Mouse (Mus musculus) kidney, embryonic 15.5 days (tissue): ENCODE data around the gene Vrk3. TPM values are rescaled to one million over a fixed set of nuclear protein-coding genes. Genes with fewer than 3 reads are reported as not detected.
A peak's percentile ranks its signal among the peaks of the same experiment; 100 is the strongest.
"Not testable (repeated sequence)": the region's sequence is repeated elsewhere in the genome, so short reads cannot be mapped to it uniquely, and the experiment has no call there.

ENCODE experiments used
- ATAC-seq: fragments of 200-750 bp; cut with Nextera tagmentation; replicated peaks from 2 replicates; pipeline ENCODE4 v1.8.0; 2017; ENCODE audit warnings: moderate TSS enrichment; ENCODE audit not compliant: low FRiP score
- H3K27ac ChIP-seq: fragments of 300-500 bp; sonication (generic); 2 replicates; pipeline ENCODE4 v1.5.1; 2015; ENCODE audit warnings: mild to moderate bottlenecking, inconsistent platforms
- H3K27me3 ChIP-seq: fragments of 300-500 bp; sonication (generic); 2 replicates; pipeline ENCODE4 v1.6.1; 2015; ENCODE audit warnings: inconsistent platforms
- H3K36me3 ChIP-seq: fragments of 300-500 bp; sonication (generic); 2 replicates; pipeline ENCODE4 v1.6.1; 2015; ENCODE audit warnings: inconsistent platforms
- H3K4me1 ChIP-seq: fragments of 300-500 bp; sonication (generic); 2 replicates; pipeline ENCODE4 v1.6.1; 2015; ENCODE audit warnings: inconsistent platforms
- H3K4me2 ChIP-seq: fragments of 300-500 bp; sonication (generic); 2 replicates; pipeline ENCODE4 v1.6.1; 2015; ENCODE audit warnings: moderate library complexity, mild to moderate bottlenecking, inconsistent platforms
- H3K4me3 ChIP-seq: fragments of 300-500 bp; sonication (generic); replicated peaks from 2 replicates; pipeline ENCODE4 v1.5.1; 2015; ENCODE audit warnings: mild to moderate bottlenecking, inconsistent platforms
- H3K9ac ChIP-seq: fragments of 300-500 bp; sonication (generic); 2 replicates; pipeline ENCODE4 v1.6.1; 2015; ENCODE audit warnings: mild to moderate bottlenecking, inconsistent platforms
- H3K9me3 ChIP-seq: fragments of 300-500 bp; sonication (generic); replicated peaks from 2 replicates; pipeline ENCODE4 v1.6.1; 2016; ENCODE audit warnings: inconsistent platforms
- WGBS: fragments of 180-500 bp; shearing (Covaris S2); methylation state at CpG from one replicate; pipeline ENCODE4 v1.1.7; 2015; ENCODE audit warnings: mixed read lengths; 5-methylcytosine and 5-hydroxymethylcytosine counted together
- polyA plus RNA-seq: library from polyadenylated mRNA; unstranded; fragments of >200 nt; fragmentation: Nextera tagmentation; extraction: Ambion mirVana; gene quantifications from 2 replicates; pipeline ENCODE4 v1.2.1, GENCODE M21; 2015

Gene Vrk3
- polyA plus RNA-seq, 1 experiment from 2014 or later: 47.8 TPM

DNA sequence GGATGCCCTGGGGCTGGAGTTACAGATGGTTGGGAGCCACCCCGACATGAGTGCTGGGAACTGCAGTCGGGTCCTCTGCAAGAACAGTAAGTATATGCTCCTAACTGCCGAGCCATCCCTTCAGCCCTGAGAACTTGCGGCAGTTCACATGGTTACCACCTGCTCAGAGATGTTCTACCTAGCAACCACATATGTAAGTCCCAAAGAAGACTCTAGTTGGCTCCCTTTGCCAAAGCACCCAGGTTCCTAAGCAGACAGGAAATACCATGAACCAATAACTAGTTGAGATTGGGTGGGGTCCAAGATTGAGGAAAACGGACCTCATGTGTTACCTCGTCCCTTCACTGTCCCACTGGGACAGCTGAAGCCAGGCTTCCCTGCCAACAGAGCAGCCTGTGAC lies 21.9 kb upstream of the Vrk3 start:
- 74% methylated on average over 6 of the region's 6 CpGs for WGBS
- H3K4me3 ChIP-seq: no peak overlapping the region

DNA sequence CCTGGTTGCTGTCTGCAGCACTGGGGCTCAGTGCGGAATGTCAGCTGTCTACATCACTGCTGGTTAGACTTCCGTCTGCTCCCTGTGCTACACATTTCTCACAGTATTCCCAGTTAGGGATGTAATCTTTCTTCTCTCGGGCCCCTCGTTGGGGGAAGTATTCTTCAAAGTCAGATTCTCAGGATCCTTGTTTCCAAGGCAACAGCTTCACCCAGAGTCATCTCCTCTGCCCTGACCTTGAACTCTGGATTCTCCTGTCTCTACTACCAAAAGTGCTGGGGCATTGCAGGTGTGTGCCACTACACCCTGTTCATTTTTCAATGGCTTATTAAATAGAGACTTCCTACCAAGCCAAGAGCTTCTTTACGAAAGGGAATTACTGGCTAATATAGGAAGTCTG lies 21.1 kb upstream of the Vrk3 start:
- 58% methylated on average over 5 of the region's 5 CpGs for WGBS

More for the DNA sequence above, 21.9 kb upstream of the Vrk3 start:
- H3K4me2 ChIP-seq: no peak overlapping the region
- ATAC-seq: no peak
- H3K27me3 ChIP-seq: no peaks in the 10 kb centered on the region
- H3K27ac ChIP-seq: no peak overlapping the region
- no peaks in the 10 kb centered on the region; the same call in 1 of the 2 replicates for H3K9me3 ChIP-seq
- H3K9ac ChIP-seq: no peak overlapping the region
- H3K4me1 ChIP-seq: no peaks in the 10 kb centered on the region
- H3K36me3 ChIP-seq: no peaks in the 10 kb centered on the region

GRCm38 (mm10) chr7:44728082-44728975 lies 19.9 kb upstream of the Vrk3 start:
- no peak overlapping the region for H3K27ac ChIP-seq
- WGBS: 90% methylated on average over 11 of the region's 11 CpGs

More for the DNA sequence above, 21.1 kb upstream of the Vrk3 start:
- H3K9me3 ChIP-seq: no peaks in the 10 kb centered on the region; the same call in 1 of the 2 replicates
- no peak overlapping the region for H3K4me2 ChIP-seq
- no peak overlapping the region for H3K4me3 ChIP-seq
- peaks cover 4% of the 10 kb centered on the region; the same call in 1 of the 2 replicates for H3K36me3 ChIP-seq
- H3K4me1 ChIP-seq: no peaks in the 10 kb centered on the region
- H3K9ac ChIP-seq: no peak overlapping the region
- no peak overlapping the region for H3K27ac ChIP-seq
- no peaks in the 10 kb centered on the region for H3K27me3 ChIP-seq
- ATAC-seq: no peak

GRCm38 (mm10) chr7:44733723-44734122 lies 14.5 kb upstream of the Vrk3 start:
- no peak overlapping the region for H3K27ac ChIP-seq
- no peaks in the 10 kb centered on the region for H3K9me3 ChIP-seq
- no peaks in the 10 kb centered on the region for H3K27me3 ChIP-seq
- 87% methylated on average over 9 of the region's 9 CpGs for WGBS
- no peak for ATAC-seq
- H3K4me1 ChIP-seq: no peaks in the 10 kb centered on the region
- H3K36me3 ChIP-seq: peaks cover 28% of the 10 kb centered on the region
- no peak overlapping the region for H3K4me2 ChIP-seq
- no peak overlapping the region for H3K4me3 ChIP-seq
- H3K9ac ChIP-seq: no peak overlapping the region

More at GRCm38 (mm10) chr7:44728082-44728975, 19.9 kb upstream of the Vrk3 start:
- Histone ChIP-seq H3K36me3 (peaks cover 14% of the 10 kb centered on the region; the same call in 1 of the 2 replicates), H3K9me3 (no peaks in the 10 kb centered on the region; the same call in 1 of the 2 replicates), H3K4me2 (no peak overlapping the region), H3K9ac (no peak overlapping the region), H3K27me3 (no peaks in the 10 kb centered on the region), H3K4me3 (no peak overlapping the region), H3K4me1 (no peaks in the 10 kb centered on the region)
- ATAC-seq: no peak

- Histone ChIP-seq H3K27ac (no peak overlapping the region), H3K9ac (no peak overlapping the region), H3K36me3 (peaks cover 7% of the 10 kb centered on the region; the same call in 1 of the 2 replicates), H3K4me1 (peaks cover 7% of the 10 kb centered on the region; the same call in 1 of the 2 replicates), H3K4me3 (no peak overlapping the region), H3K4me2 (no peak overlapping the region), H3K9me3 (no peaks in the 10 kb centered on the region), H3K27me3 (no peaks in the 10 kb centered on the region)
- WGBS: 79% methylated on average over 8 of the region's 8 CpGs
- no peak for ATAC-seq
Observed at GRCm38 (mm10) chr7:44741361-44741760, 6.9 kb upstream of the Vrk3 start.

GRCm38 (mm10) chr7:44744270-44744669 lies 3.9 kb upstream of the Vrk3 start:
- Histone ChIP-seq H3K4me1 (peaks cover 22% of the 10 kb centered on the region), H3K4me2 (peak overlapping the region; percentile 86), H3K4me3 (peak overlapping the region; percentile 51; the same call in 1 of the 2 replicates), H3K27me3 (no peaks in the 10 kb centered on the region), H3K9me3 (no peaks in the 10 kb centered on the region), H3K9ac (no peak overlapping the region), H3K27ac (no peak overlapping the region), H3K36me3 (0 out of 2 replicates have a peak, but pooled peaks cover 5% of the 10 kb centered on the region)
- no peak for ATAC-seq
- 35% methylated on average over 9 of the region's 9 CpGs for WGBS

DNA sequence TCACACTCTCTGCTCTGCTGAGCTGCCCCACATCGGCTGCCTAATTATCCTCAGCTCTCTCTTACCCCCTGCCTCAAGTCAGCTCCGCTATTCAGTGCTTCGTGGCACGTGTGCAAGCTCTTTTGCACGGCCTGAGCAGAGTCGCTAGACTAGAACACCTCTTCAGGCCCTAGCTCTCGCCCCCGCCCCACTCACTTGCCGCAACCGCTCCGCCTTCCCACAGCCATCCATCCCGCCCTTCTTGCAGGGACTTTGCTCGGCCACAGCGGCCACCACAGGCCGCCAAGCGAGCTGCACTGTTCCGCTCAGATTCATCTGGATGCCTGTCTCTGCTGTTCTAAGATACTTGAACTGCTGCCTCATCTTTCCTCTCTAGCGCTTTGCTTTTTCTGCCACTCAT lies 3.1 kb upstream of the Vrk3 start:
- Histone ChIP-seq H3K27ac (0 out of 2 replicates have a peak overlapping the region, but pooled peaks have one; percentile 15), H3K4me3 (peak overlapping the region; percentile 51), H3K9ac (peak overlapping the region; percentile 38), H3K36me3 (0 out of 2 replicates have a peak, but pooled peaks cover 3% of the 10 kb centered on the region), H3K27me3 (no peaks in the 10 kb centered on the region), H3K4me1 (peaks cover 26% of the 10 kb centered on the region), H3K9me3 (no peaks in the 10 kb centered on the region), H3K4me2 (peak overlapping the region; percentile 86)
- peak; percentile 49 for ATAC-seq
- under 1% methylated on average over 18 of the region's 18 CpGs for WGBS

GRCm38 (mm10) chr7:44747115-44747514 lies 1.1 kb upstream of the Vrk3 start:
- Histone ChIP-seq H3K9ac (peak overlapping the region; percentile 37; the same call in 1 of the 2 replicates), H3K36me3 (peaks cover 2% of the 10 kb centered on the region), H3K4me2 (peak overlapping the region; percentile 88), H3K4me1 (peaks cover 26% of the 10 kb centered on the region), H3K4me3 (peak overlapping the region; percentile 73), H3K27me3 (no peaks in the 10 kb centered on the region), H3K9me3 (no peaks in the 10 kb centered on the region), H3K27ac (no peak overlapping the region)
- no peak for ATAC-seq
- WGBS: 73% methylated on average over 4 of the region's 4 CpGs

DNA sequence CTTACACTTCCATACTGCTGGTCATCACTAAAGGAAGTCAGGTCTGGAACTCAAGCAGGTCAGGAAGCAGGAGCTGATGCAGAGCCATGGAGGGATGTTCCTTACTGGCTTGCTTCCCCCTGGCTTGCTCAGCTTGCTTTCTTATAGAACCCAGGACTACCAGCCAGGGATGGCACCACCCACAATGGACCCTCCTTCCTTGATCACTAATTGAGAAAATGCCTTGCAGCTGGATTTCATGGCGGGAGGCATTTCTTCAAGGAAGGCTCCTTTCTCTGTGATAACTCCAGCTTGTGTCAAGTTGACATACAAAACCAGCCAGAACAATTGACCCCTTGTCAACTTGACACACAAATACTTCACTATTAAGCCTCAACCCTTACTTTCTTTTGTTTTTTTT lies 2.7 kb downstream of the Vrk3 start, which contains the start of gene Zfp473:
TSS of gene Zfp473 (minus strand) at position 101 of the 400 bp plus-strand sequence.
- 96% methylated on average over 1 of the region's 1 CpGs for WGBS

DNA sequence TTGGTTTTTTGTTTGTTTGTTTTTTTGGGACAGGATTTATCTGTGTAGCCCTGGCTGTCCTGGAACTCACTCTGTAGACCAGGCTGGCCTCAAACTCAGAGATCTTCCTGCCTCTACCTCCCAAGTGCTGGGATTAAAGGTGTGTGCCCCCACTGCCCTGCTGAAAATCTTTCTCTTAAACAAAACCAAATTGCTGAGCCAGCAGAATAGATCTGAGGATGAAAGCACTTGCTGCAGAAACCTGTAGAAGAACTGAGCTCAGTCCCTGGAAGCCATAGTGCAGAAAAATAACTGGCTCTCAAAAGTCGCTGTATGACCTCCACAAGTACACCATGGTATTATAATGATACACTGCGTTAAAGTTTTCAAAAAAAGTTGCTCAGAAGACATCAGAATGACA lies 9.0 kb downstream of the Vrk3 start:
- WGBS: 85% methylated on average over 2 of the region's 2 CpGs
- H3K9me3 ChIP-seq: no peaks in the 10 kb centered on the region
- H3K4me2 ChIP-seq: no peak overlapping the region
- no peaks in the 10 kb centered on the region for H3K4me1 ChIP-seq
- H3K27me3 ChIP-seq: no peaks in the 10 kb centered on the region
- no peak overlapping the region for H3K27ac ChIP-seq
- no peak overlapping the region for H3K9ac ChIP-seq
- H3K4me3 ChIP-seq: no peak overlapping the region
- no peak for ATAC-seq
- H3K36me3 ChIP-seq: peaks cover 98% of the 10 kb centered on the region

More for the DNA sequence above, 2.7 kb downstream of the Vrk3 start, which contains the start of gene Zfp473:
- ATAC-seq, H3K4me2 ChIP-seq, H3K27me3 ChIP-seq, H3K4me3 ChIP-seq, H3K9me3 ChIP-seq, H3K27ac ChIP-seq, H3K9ac ChIP-seq: not testable (repeated sequence)
- Histone ChIP-seq H3K36me3 (peaks cover 41% of the 10 kb centered on the region), H3K4me1 (peaks cover 19% of the 10 kb centered on the region)

DNA sequence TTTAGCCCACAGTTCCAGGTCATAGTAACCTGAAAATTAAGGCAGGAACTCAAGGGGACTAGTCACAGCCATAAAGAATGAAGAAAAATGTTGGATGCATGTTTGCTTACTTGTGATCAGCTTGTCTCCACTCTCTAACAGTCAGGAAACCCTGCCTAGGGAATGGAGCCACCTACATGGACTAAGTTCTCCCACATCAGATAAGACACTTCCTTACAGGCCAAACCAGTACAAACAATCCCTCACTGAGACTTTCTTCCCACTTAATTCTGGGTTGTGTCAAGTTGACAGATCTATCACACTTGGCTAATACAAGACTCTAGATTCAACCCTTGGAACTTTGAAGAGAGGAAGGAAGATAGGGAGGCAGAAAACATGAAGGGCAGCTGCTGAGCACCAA lies 12.2 kb downstream of the Vrk3 start:
- no peak overlapping the region for H3K4me2 ChIP-seq
- H3K36me3 ChIP-seq: peaks cover 97% of the 10 kb centered on the region
- H3K9me3 ChIP-seq: no peaks in the 10 kb centered on the region
- no peaks in the 10 kb centered on the region for H3K4me1 ChIP-seq
- no peak overlapping the region for H3K27ac ChIP-seq
- no peaks in the 10 kb centered on the region for H3K27me3 ChIP-seq
- no peak overlapping the region for H3K9ac ChIP-seq
- ATAC-seq: no peak
- H3K4me3 ChIP-seq: no peak overlapping the region

DNA sequence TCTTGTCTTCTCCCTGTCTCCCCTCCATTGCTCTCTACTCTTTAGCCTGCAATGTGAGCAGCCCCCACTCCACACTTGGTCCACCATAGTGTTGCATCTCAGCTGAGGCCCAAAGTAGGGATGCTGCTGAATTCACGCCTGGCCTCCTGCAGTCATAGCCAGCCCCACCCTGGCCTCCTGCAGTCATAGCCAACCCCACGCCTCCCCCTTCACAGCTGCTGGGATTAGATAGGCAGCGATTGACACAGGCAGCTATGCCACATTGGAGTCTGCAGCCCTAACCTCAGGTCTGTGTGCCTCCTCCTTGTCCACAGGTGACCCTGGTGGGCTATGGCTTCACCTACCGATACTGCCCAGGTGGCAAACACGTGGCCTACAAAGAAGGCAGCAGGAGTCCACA lies 19.9 kb downstream of the Vrk3 start:
- H3K36me3 ChIP-seq: peaks cover 98% of the 10 kb centered on the region
- ATAC-seq: no peak
- H3K4me3 ChIP-seq: no peak overlapping the region
- H3K4me1 ChIP-seq: no peaks in the 10 kb centered on the region
- H3K27me3 ChIP-seq: no peaks in the 10 kb centered on the region
- no peaks in the 10 kb centered on the region for H3K9me3 ChIP-seq
- H3K4me2 ChIP-seq: no peak overlapping the region
- H3K9ac ChIP-seq: no peak overlapping the region
- 87% methylated on average over 5 of the region's 5 CpGs for WGBS
- no peak overlapping the region for H3K27ac ChIP-seq
